Mouse (Mus musculus): ENCODE measurements around the gene Isca1.
"Not testable (repeated sequence)": the region's sequence is repeated elsewhere in the genome, so short reads cannot be mapped to it uniquely, and the experiment has no call there.

DNA sequence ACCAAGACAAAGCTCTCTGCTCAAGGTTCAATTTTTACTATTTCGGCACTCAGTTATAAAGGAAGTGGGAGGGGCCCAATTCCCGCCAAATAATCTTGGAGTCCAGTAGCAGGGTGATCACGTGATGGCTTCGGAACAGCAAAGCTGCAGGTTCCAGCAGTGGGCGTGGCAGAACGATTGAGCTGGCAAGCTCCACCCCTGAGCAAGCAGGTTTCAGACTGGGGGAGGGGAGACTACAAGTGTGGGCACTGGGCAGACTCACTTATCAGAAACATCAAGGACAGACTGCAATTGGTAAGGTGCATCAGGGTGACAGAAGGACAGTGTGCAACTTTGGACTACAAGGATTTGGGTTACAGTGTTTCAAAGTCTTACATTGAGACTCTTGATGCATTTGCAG, 35.3 kb downstream of the Isca1 start:
- not testable (repeated sequence) for TF ChIP-seq GATA1, TAL1 (IDR thresholded peaks at IDR 0.05; ENCODE audit: low read length)
